Mouse (Mus musculus): Measurements from ENCODE around the gene Cxcr5.

Gene Cxcr5

GRCm38 (mm10) chr9:44495810-44496344, 65.8 kb downstream of the Cxcr5 start:
- no peak for DNase-seq (ENCODE audit: extremely low read depth, low read depth, low spot score)

- no peak for DNase-seq (ENCODE audit: extremely low read depth, low read depth, low spot score)
Measured at GRCm38 (mm10) chr9:44494863-44495809, 66.5 kb downstream of the Cxcr5 start.

GRCm38 (mm10) chr9:44494261-44494862, 67.3 kb downstream of the Cxcr5 start:
- DNase-seq (ENCODE audit: extremely low read depth, low read depth, low spot score) = no peak

- DNase-seq (ENCODE audit: extremely low read depth, low read depth, low spot score) = no peak
Measured at GRCm38 (mm10) chr9:44492631-44493461, 68.8 kb downstream of the Cxcr5 start.

GRCm38 (mm10) chr9:44491351-44491750, 70.3 kb downstream of the Cxcr5 start:
- no peak for DNase-seq (ENCODE audit: extremely low read depth, low read depth, low spot score)

- no peak for DNase-seq (ENCODE audit: extremely low read depth, low read depth, low spot score)
Measured at GRCm38 (mm10) chr9:44490086-44490967, 71.3 kb downstream of the Cxcr5 start.

- no peak for DNase-seq (ENCODE audit: extremely low read depth, low read depth, low spot score)
Measured at GRCm38 (mm10) chr9:44489651-44490085, 72.0 kb downstream of the Cxcr5 start.

GRCm38 (mm10) chr9:44488855-44489381, 72.8 kb downstream of the Cxcr5 start:
- DNase-seq (ENCODE audit: extremely low read depth, low read depth, low spot score) = peak; percentile 88

- DNase-seq (ENCODE audit: extremely low read depth, low read depth, low spot score) = no peak
Measured at GRCm38 (mm10) chr9:44488416-44488815, 73.3 kb downstream of the Cxcr5 start.

- DNase-seq (ENCODE audit: extremely low read depth, low read depth, low spot score) = no peak
Measured at GRCm38 (mm10) chr9:44487441-44487840, 74.2 kb downstream of the Cxcr5 start.

GRCm38 (mm10) chr9:44486741-44487421, 74.8 kb downstream of the Cxcr5 start:
- no peak for DNase-seq (ENCODE audit: extremely low read depth, low read depth, low spot score)

- DNase-seq (ENCODE audit: extremely low read depth, low read depth, low spot score) = no peak
Measured at GRCm38 (mm10) chr9:44486335-44486734, 75.3 kb downstream of the Cxcr5 start.

- DNase-seq (ENCODE audit: extremely low read depth, low read depth, low spot score) = peak; percentile 87
Measured at GRCm38 (mm10) chr9:44485516-44486161, 76.0 kb downstream of the Cxcr5 start.

- DNase-seq (ENCODE audit: extremely low read depth, low read depth, low spot score) = no peak
Measured at GRCm38 (mm10) chr9:44485105-44485515, 76.6 kb downstream of the Cxcr5 start.

- DNase-seq (ENCODE audit: extremely low read depth, low read depth, low spot score) = no peak
Measured at GRCm38 (mm10) chr9:44484311-44485104, 77.2 kb downstream of the Cxcr5 start.

GRCm38 (mm10) chr9:44483510-44484044, 78.1 kb downstream of the Cxcr5 start:
- DNase-seq (ENCODE audit: extremely low read depth, low read depth, low spot score) = no peak

GRCm38 (mm10) chr9:44483041-44483509, 78.6 kb downstream of the Cxcr5 start:
- DNase-seq (ENCODE audit: extremely low read depth, low read depth, low spot score) = no peak
